Mouse (Mus musculus): ENCODE measurements at regions not wholly inside any gene's neighbourhood (a gene's known extent, or its start where the extent isn't known, plus 50 kb on each side); places are given as distances from the start of the nearest gene placed in this dataset.

- DNase-seq, result no peak
These were observed 128.3 kb downstream of the Actr3 start for GRCm38 (mm10) chr1:125307223-125307622.

GRCm38 (mm10) chr1:125298520-125299090 lies 136.9 kb downstream of the Actr3 start:
- DNase-seq, result no peak

- no peak for DNase-seq
These were observed 139.9 kb downstream of the Actr3 start for GRCm38 (mm10) chr1:125295646-125296045.

GRCm38 (mm10) chr1:125290320-125291021 lies 145.1 kb downstream of the Actr3 start:
- DNase-seq, result no peak

- DNase-seq, result no peak
These were observed 149.2 kb downstream of the Actr3 start for GRCm38 (mm10) chr1:125286347-125286746.

GRCm38 (mm10) chr1:125284693-125285092 lies 150.8 kb downstream of the Actr3 start:
- DNase-seq, result no peak

GRCm38 (mm10) chr1:125273752-125274151 lies 161.8 kb downstream of the Actr3 start:
- no peak for DNase-seq

GRCm38 (mm10) chr1:125263684-125264083 lies 171.8 kb downstream of the Actr3 start:
- DNase-seq, result no peak

GRCm38 (mm10) chr1:125263068-125263467 lies 172.5 kb downstream of the Actr3 start:
- DNase-seq, result no peak

GRCm38 (mm10) chr1:125242345-125242744 lies 193.2 kb downstream of the Actr3 start:
- no peak for DNase-seq

- DNase-seq, result no peak
These were observed 193.8 kb downstream of the Actr3 start for GRCm38 (mm10) chr1:125241717-125242116.

- no peak for DNase-seq
These were observed 197.9 kb downstream of the Actr3 start for GRCm38 (mm10) chr1:125237595-125237988.

GRCm38 (mm10) chr1:125236948-125237594 lies 198.5 kb downstream of the Actr3 start:
- no peak for DNase-seq

- no peak for DNase-seq
These were observed 200.8 kb downstream of the Actr3 start for GRCm38 (mm10) chr1:125234747-125235146.

GRCm38 (mm10) chr1:125223370-125223769 lies 212.2 kb downstream of the Actr3 start:
- DNase-seq, result no peak

GRCm38 (mm10) chr1:125216192-125216591 lies 219.3 kb downstream of the Actr3 start:
- no peak for DNase-seq

- no peak for DNase-seq
These were observed 248.4 kb downstream of the Actr3 start for GRCm38 (mm10) chr1:125187091-125187490.

- peak; percentile 49 for DNase-seq
These were observed 259.2 kb downstream of the Actr3 start for GRCm38 (mm10) chr1:125176124-125176937.

- no peak for DNase-seq
These were observed 260.8 kb downstream of the Actr3 start for GRCm38 (mm10) chr1:125174725-125175124.

- DNase-seq, result no peak
These were observed 263.1 kb downstream of the Actr3 start for GRCm38 (mm10) chr1:125172474-125172873.

- DNase-seq, result no peak
These were observed 270.3 kb downstream of the Actr3 start for GRCm38 (mm10) chr1:125165226-125165625.

- no peak for DNase-seq
These were observed 277.0 kb downstream of the Actr3 start for GRCm38 (mm10) chr1:125158481-125158880.

GRCm38 (mm10) chr1:125156093-125156492 lies 279.4 kb downstream of the Actr3 start:
- no peak for DNase-seq

All from cerebellum, adult 11-12 months (tissue).